Mouse (Mus musculus): Measurements from ENCODE around the gene Gm14137. TPM values are rescaled to one million over a fixed set of nuclear protein-coding genes. Genes with fewer than 3 reads are reported as not detected.

Gene Gm14137
- total and polyA plus RNA-seq, 3 experiments: 2.3 to 9.2 (median 3.3) TPM

- TF ChIP-seq ZNF384 (IDR thresholded peaks at IDR 0.05; ENCODE audit: low read depth, low read length): no peak
- H3K4me3 ChIP-seq (replicated peaks in 1 of 3; ENCODE audit: low read depth in 2 of 3, low read length in 2 of 3, poor library complexity in 1 of 3): no peak overlapping the region
Observed at GRCm38 (mm10) chr2:119194140-119194539, 19.8 kb downstream of the Gm14137 start.

GRCm38 (mm10) chr2:119196316-119197108 is 22.2 kb downstream of the Gm14137 start:
- no peaks in the 10 kb centered on the region for H3K27me3 ChIP-seq (replicated peaks)
- no peaks in the 10 kb centered on the region; the same call in 1 of the 2 replicates for H3K79me2 ChIP-seq (replicated peaks; ENCODE audit: control insufficient read depth, extremely low read depth, insufficient read depth, poor library complexity, severe bottlenecking)
- no peak for DNase-seq (ENCODE audit: extremely low read depth)
- TF ChIP-seq EP300 (IDR thresholded peaks at IDR 0.05; ENCODE audit: low read length) (no peak), NELFE (IDR thresholded peaks at IDR 0.05; ENCODE audit: low read depth, low read length) (no peak), GABPA (IDR thresholded peaks at IDR 0.05; ENCODE audit: insufficient replicate concordance, low read depth, low read length) (no peak), TCF12 (IDR thresholded peaks at IDR 0.05; ENCODE audit: low read depth, low read length) (no peak), KAT2A (IDR thresholded peaks at IDR 0.05; ENCODE audit: insufficient replicate concordance, low read length) (no peak), MEF2A (IDR thresholded peaks at IDR 0.05; ENCODE audit: borderline replicate concordance, low read depth, low read length) (no peak), ZMIZ1 (IDR thresholded peaks at IDR 0.05; ENCODE audit: low read depth, low read length) (no peak), ZC3H11A (IDR thresholded peaks at IDR 0.05; ENCODE audit: low read depth, low read length) (no peak), HCFC1 (IDR thresholded peaks at IDR 0.05; ENCODE audit: low read depth, low read length) (no peak), UBTF (IDR thresholded peaks at IDR 0.05; ENCODE audit: low read depth, low read length) (no peak), MAFK (IDR thresholded peaks at IDR 0.05; ENCODE audit: insufficient replicate concordance, low read length) (no peak), RAD21 (IDR thresholded peaks at IDR 0.05; ENCODE audit: low read depth, low read length) (no peak), JUN (IDR thresholded peaks at IDR 0.05; ENCODE audit: insufficient read depth, low read depth, low read length) (no peak), JUND (conservative IDR thresholded peaks at IDR 0.05; ENCODE audit: low read depth, low read length) (no peak), TBP (conservative IDR thresholded peaks at IDR 0.05; ENCODE audit: low read depth, low read length) (no peak)
- H3K27ac ChIP-seq (ENCODE audit: insufficient read depth, low read depth): no peak overlapping the region
- in situ Hi-C loops (cut with MboI; ENCODE audit: low pct_ligation_motif_present, low pct_unique_long_range_greater_than_20kb, low sequenced_read_pairs): loop anchor here (10.0 to 25.0 kb wide), 3 partner anchors 52 to 434 kb away; partner anchors contain the start of genes Ccdc9b and Phgr1
- dilution Hi-C loops (cut with MboI; ENCODE audit: extremely low pct_ligation_motif_present, extremely low pct_unique_long_range_greater_than_20kb, low sequenced_read_pairs): no loop called here
- no peaks in the 10 kb centered on the region for H3K9me3 ChIP-seq (replicated peaks; ENCODE audit: low read length)
- H3K36me3 ChIP-seq (replicated peaks in 1 of 2; ENCODE audit: control insufficient read depth in 1 of 2, insufficient read depth in 1 of 2, low read length in 1 of 2): no peaks in the 10 kb centered on the region
- no peak overlapping the region for H3K9ac ChIP-seq (ENCODE audit: insufficient read depth, low read depth)
- no peak overlapping the region for H3K4me2 ChIP-seq (ENCODE audit: insufficient read depth, low read depth, poor library complexity, severe bottlenecking)
- no peak overlapping the region for H3K4me3 ChIP-seq (replicated peaks in 1 of 3; ENCODE audit: low read depth in 2 of 3, low read length in 2 of 3, poor library complexity in 1 of 3)
- peaks cover 2 to 22% of the 10 kb centered on the region in 2 experiments for H3K4me1 ChIP-seq (ENCODE audit: control insufficient read depth in 1 of 2, insufficient read depth in 2 of 2)

More at GRCm38 (mm10) chr2:119194140-119194539, 19.8 kb downstream of the Gm14137 start:
- in situ Hi-C loops (cut with MboI; ENCODE audit: low pct_ligation_motif_present, low pct_unique_long_range_greater_than_20kb, low sequenced_read_pairs) (loop anchor here (10.0 to 25.0 kb wide), 3 partner anchors 49 to 432 kb away; partner anchors contain the start of genes Ccdc9b and Phgr1), dilution Hi-C loops (cut with MboI; ENCODE audit: extremely low pct_ligation_motif_present, extremely low pct_unique_long_range_greater_than_20kb, low sequenced_read_pairs) (no loop called here)
- Histone ChIP-seq H3K4me2 (ENCODE audit: insufficient read depth, low read depth, poor library complexity, severe bottlenecking) (no peak overlapping the region), H3K27ac (ENCODE audit: insufficient read depth, low read depth) (no peak overlapping the region), H3K79me2 (replicated peaks; ENCODE audit: control insufficient read depth, extremely low read depth, insufficient read depth, poor library complexity, severe bottlenecking) (no peaks in the 10 kb centered on the region), H3K4me1 (ENCODE audit: control insufficient read depth in 1 of 2, insufficient read depth in 2 of 2) (peaks cover 2 to 23% of the 10 kb centered on the region in 2 experiments), H3K9ac (ENCODE audit: insufficient read depth, low read depth) (no peak overlapping the region), H3K36me3 (replicated peaks in 1 of 2; ENCODE audit: control insufficient read depth in 1 of 2, insufficient read depth in 1 of 2, low read length in 1 of 2) (peaks cover 0 to 2% of the 10 kb centered on the region in 2 experiments), H3K9me3 (replicated peaks; ENCODE audit: low read length) (no peaks in the 10 kb centered on the region), H3K27me3 (replicated peaks) (no peaks in the 10 kb centered on the region)
- DNase-seq (ENCODE audit: extremely low read depth): no peak
